Mouse (Mus musculus) myocyte (in vitro differentiated cells): Measurements from ENCODE around the gene Nkx2-3.

Experiments used
- CEBPB ChIP-seq: IDR thresholded peaks from 2 replicates; pipeline ENCODE4 v1.6.1; 2011; ENCODE audit warnings: mild to moderate bottlenecking, moderate library complexity; ENCODE audit not compliant: poor library complexity, insufficient read depth, severe bottlenecking
- E2F4 ChIP-seq: IDR thresholded peaks from one replicate; pipeline ENCODE4 v1.6.1; 2011; ENCODE audit warnings: mild to moderate bottlenecking, control low read depth, moderate library complexity; ENCODE audit not compliant: insufficient read depth
- MAX ChIP-seq: IDR thresholded peaks from one replicate; pipeline ENCODE4 v1.6.1; 2011; ENCODE audit warnings: low read depth, mild to moderate bottlenecking, control low read depth
- MYOD1 ChIP-seq, 3 experiments: IDR thresholded peaks; one replicate each; pipeline ENCODE4 v1.6.1; 2011; ENCODE audit warnings: control low read depth in 2 of 3, low read depth in 2 of 3, mild to moderate bottlenecking in 2 of 3, moderate library complexity in 1 of 3; ENCODE audit not compliant: insufficient read length in 2 of 3, control insufficient read depth in 1 of 3
- MYOG ChIP-seq, 3 experiments: IDR thresholded peaks; one replicate each; pipeline ENCODE4 v1.6.1; 2011; ENCODE audit warnings: control low read depth in 2 of 3, low read depth in 2 of 3, mild to moderate bottlenecking in 2 of 3; ENCODE audit not compliant: insufficient read length in 2 of 3, control insufficient read depth in 1 of 3, insufficient read depth in 1 of 3
- POLR2A ChIP-seq: IDR thresholded peaks from one replicate; pipeline ENCODE4 v1.6.1; 2011; ENCODE audit warnings: low read depth, mild to moderate bottlenecking, control low read depth, moderate library complexity; ENCODE audit not compliant: insufficient read length
- POLR2AphosphoS2 ChIP-seq: IDR thresholded peaks from one replicate; pipeline ENCODE4 v1.6.1; 2011; ENCODE audit warnings: low read depth, control low read depth; ENCODE audit not compliant: insufficient read length
- REST ChIP-seq: IDR thresholded peaks from one replicate; pipeline ENCODE4 v1.6.1; 2011; ENCODE audit warnings: mild to moderate bottlenecking, control low read depth, moderate library complexity; ENCODE audit not compliant: insufficient read depth, insufficient read length
- SRF ChIP-seq: IDR thresholded peaks from one replicate; pipeline ENCODE4 v1.6.1; 2011; ENCODE audit warnings: low read depth; ENCODE audit not compliant: control insufficient read depth, insufficient read length
- TCF12 ChIP-seq: IDR thresholded peaks from one replicate; pipeline ENCODE4 v1.6.1; 2011; ENCODE audit warnings: mild to moderate bottlenecking, control low read depth; ENCODE audit not compliant: poor library complexity, insufficient read depth, severe bottlenecking
- TCF3 ChIP-seq: IDR thresholded peaks from one replicate; pipeline ENCODE4 v1.6.1; 2011; ENCODE audit warnings: low read depth, control low read depth; ENCODE audit not compliant: insufficient read length
- USF1 ChIP-seq: IDR thresholded peaks from one replicate; pipeline ENCODE4 v1.6.1; 2011; ENCODE audit warnings: low read depth, mild to moderate bottlenecking, control low read depth, moderate library complexity

GRCm38 (mm10) chr19:43645508-43645907 is 33.4 kb downstream of the Nkx2-3 start:
- no peak for TF ChIP-seq E2F4
- no peak for TF ChIP-seq POLR2A
- TF ChIP-seq USF1: peak; percentile 56
- TF ChIP-seq MAX: no peak
- peak in 1 of 3 experiments; percentile 52 for TF ChIP-seq MYOG (IDR thresholded peaks at IDR 0.05; ENCODE audit: control insufficient read depth in 1 of 3, insufficient read depth in 1 of 3, insufficient read length in 2 of 3, low read depth in 2 of 3)
- TF ChIP-seq MYOD1 (IDR thresholded peaks at IDR 0.05; ENCODE audit: control insufficient read depth in 1 of 3, insufficient read length in 2 of 3, low read depth in 2 of 3): peak in 2 of 3 experiments; percentile 9 to 54
- no peak for TF ChIP-seq TCF12
- TF ChIP-seq REST: no peak
- TF ChIP-seq TCF3: no peak
- TF ChIP-seq POLR2AphosphoS2: no peak
- no peak for TF ChIP-seq CEBPB
- no peak for TF ChIP-seq SRF
